In genomic region chr13:8999464-8999863, GRCm38 (mm10) we compare ENCODE assay signal across 20 mouse cellular contexts. TPM values are rescaled to one million over a fixed set of nuclear protein-coding genes. Genes with fewer than 3 reads are reported as not detected.
"Had no signal": no experiment of that assay in that cellular context is flagged by ENCODE, and none has a peak within 500 bp of the region (broad histone marks: within the 10 kb centered on the region; RNA-seq: fewer than 3 reads in every experiment).

No protein-coding gene starts in this region.

- H3K36me3 ChIP-seq: limb, embryonic 13.5 days; stomach, embryonic 15.5 days had no signal

- H3K4me3 ChIP-seq: limb, embryonic 13.5 days; stomach, embryonic 15.5 days had no signal

- ATAC-seq: inflammation-experienced regulatory T-cells, adult 6 months had no signal

- H3K4me2 ChIP-seq: limb, embryonic 13.5 days; stomach, embryonic 15.5 days had no signal

- DNase-seq: kidney, adult 11 months; kidney, adult 9 months; kidney, postnatal 36 days; left cerebral cortex, postnatal 4 days; lung, adult 18-20 months; midbrain, embryonic 14.5 days; right cerebral cortex, postnatal 14 days; thymus, postnatal 4 days had no signal

- H3K27ac ChIP-seq: kidney, postnatal 0 days; limb, embryonic 13.5 days; stomach, embryonic 15.5 days had no signal

- H3K9ac ChIP-seq: limb, embryonic 13.5 days; stomach, embryonic 15.5 days had no signal

- H3K9me3 ChIP-seq: limb, embryonic 13.5 days; stomach, embryonic 15.5 days had no signal

- H3K27me3 ChIP-seq: limb, embryonic 13.5 days; stomach, embryonic 15.5 days had no signal

RNA-seq across cellular contexts. Expression of gene Idi2, which starts 46.8 kb away (rescaled TPM):
- total RNA-seq: layer of hippocampus, adult 8-10 months; layer of hippocampus, postnatal 14 days; left cerebral cortex, adult 18-20 months; left cerebral cortex, postnatal 4 days; monocyte, adult 5-6 weeks had no signal
- polyA plus RNA-seq: inflammation-experienced regulatory T-cells, adult 6 months; kidney, postnatal 0 days; limb, embryonic 13.5 days; stomach, embryonic 15.5 days; testis, adult 2 months had no signal

RNA-seq across cellular contexts. Expression of gene Gm9745, which starts 51.4 kb away (rescaled TPM):
- total RNA-seq: layer of hippocampus, adult 8-10 months; layer of hippocampus, postnatal 14 days; left cerebral cortex, adult 18-20 months; left cerebral cortex, postnatal 10 days; left cerebral cortex, postnatal 4 days; monocyte, adult 5-6 weeks had no signal
- polyA plus RNA-seq: inflammation-experienced regulatory T-cells, adult 6 months; kidney, postnatal 0 days; limb, embryonic 13.5 days; lung, embryonic 16.5 days; midbrain, embryonic 14.5 days; neural tube, embryonic 14.5 days; stomach, embryonic 15.5 days; testis, adult 2 months had no signal
